Mouse (Mus musculus) midbrain, embryonic 14.5 days (tissue): ENCODE measurements around the gene Pdzk1ip1. TPM values are rescaled to one million over a fixed set of nuclear protein-coding genes. Genes with fewer than 3 reads are reported as not detected.
A peak's percentile ranks its signal among the peaks of the same experiment; 100 is the strongest.

ENCODE experiments used
- ATAC-seq: fragments of 200-750 bp; cut with Nextera tagmentation; 2 replicates; pipeline ENCODE4 v1.8.0; 2017; ENCODE audit warnings: moderate number of reproducible peaks, moderate library complexity; ENCODE audit not compliant: low FRiP score, low TSS enrichment
- DNase-seq: peaks from one replicate; pipeline ENCODE4 v3.0.0-alpha.2; 2015
- H3K27ac ChIP-seq: fragments of 300-500 bp; sonication (generic); replicated peaks from 2 replicates; pipeline ENCODE4 v1.5.1; 2014; ENCODE audit warnings: mild to moderate bottlenecking, low read depth, low read length, moderate library complexity
- H3K27me3 ChIP-seq: fragments of 300-500 bp; sonication (generic); 2 replicates; pipeline ENCODE4 v1.6.1; 2014; ENCODE audit warnings: low read length, control low read depth, mixed read lengths; ENCODE audit not compliant: control insufficient read depth, insufficient read depth
- H3K36me3 ChIP-seq: fragments of 300-500 bp; sonication (generic); 2 replicates; pipeline ENCODE4 v1.6.1; 2014; ENCODE audit warnings: low read length, control low read depth; ENCODE audit not compliant: control insufficient read depth, insufficient read depth
- H3K4me1 ChIP-seq: fragments of 300-500 bp; sonication (generic); 2 replicates; pipeline ENCODE4 v1.6.1; 2014; ENCODE audit warnings: mild to moderate bottlenecking, antibody characterized with exemption, low read length, control low read depth; ENCODE audit not compliant: control insufficient read depth, insufficient read depth
- H3K4me2 ChIP-seq: fragments of 300-500 bp; sonication (generic); 2 replicates; pipeline ENCODE4 v1.6.1; 2014; ENCODE audit warnings: mild to moderate bottlenecking, low read length, moderate library complexity
- H3K4me3 ChIP-seq: fragments of 300-500 bp; sonication (generic); replicated peaks from 2 replicates; pipeline ENCODE4 v1.5.1; 2014; ENCODE audit warnings: low read depth, low read length
- H3K9ac ChIP-seq: fragments of 300-500 bp; sonication (generic); replicated peaks from 2 replicates; pipeline ENCODE4 v1.6.1; 2014; ENCODE audit warnings: mild to moderate bottlenecking, low read length, moderate library complexity
- H3K9me3 ChIP-seq: fragments of 300-500 bp; sonication (generic); 2 replicates; pipeline ENCODE4 v1.6.1; 2016; ENCODE audit warnings: low read length, control low read depth, mixed read lengths; ENCODE audit not compliant: control insufficient read depth
- WGBS: fragments of 180-500 bp; shearing (Covaris S2); extraction: QIAGEN DNeasy Blood & Tissue Kit; methylation state at CpG from one replicate; pipeline ENCODE4 v1.1.7; 2014; 5-methylcytosine and 5-hydroxymethylcytosine counted together
- polyA plus RNA-seq: library from polyadenylated mRNA; unstranded; fragments of >200 nt; fragmentation: Nextera tagmentation; extraction: Ambion mirVana; gene quantifications from 2 replicates; pipeline ENCODE4 v1.2.1, GENCODE M21; 2014

Pdzk1ip1 gene
- polyA plus RNA-seq, 1 experiment from 2014 or later: 4.5 TPM

DNA sequence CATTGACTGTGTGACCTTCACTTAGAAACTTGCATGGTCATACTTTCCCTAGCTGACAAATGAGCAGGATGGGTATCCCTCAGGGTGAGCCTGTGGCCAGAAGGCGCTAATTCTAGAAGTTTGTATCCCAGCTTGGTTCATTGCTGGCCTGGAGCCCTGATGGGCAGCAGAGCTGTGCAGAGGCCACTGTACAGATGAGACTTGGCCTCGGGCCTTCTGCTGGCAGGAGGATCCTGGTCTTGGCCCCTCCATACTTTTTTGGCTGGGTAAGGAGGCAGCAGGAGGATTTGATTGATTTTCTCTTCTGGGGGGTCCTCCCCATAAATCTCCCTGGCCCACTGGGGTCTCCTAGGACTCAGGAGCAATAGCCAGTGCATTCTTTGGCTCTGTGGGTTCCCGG is 5.5 kb upstream of the Pdzk1ip1 start:
- Histone ChIP-seq H3K27ac (no peak overlapping the region), H3K36me3 (no peaks in the 10 kb centered on the region), H3K27me3 (peaks cover 3% of the 10 kb centered on the region; the same call in 1 of the 2 replicates), H3K4me3 (no peak overlapping the region), H3K9ac (no peak overlapping the region), H3K9me3 (no peaks in the 10 kb centered on the region), H3K4me1 (peaks cover 19% of the 10 kb centered on the region), H3K4me2 (no peak overlapping the region)
- 87% methylated on average over 3 of the region's 3 CpGs for WGBS
- no peak for ATAC-seq
- DNase-seq: no peak

- Histone ChIP-seq H3K36me3 (no peaks in the 10 kb centered on the region), H3K9ac (no peak overlapping the region), H3K27ac (no peak overlapping the region), H3K4me1 (no peaks in the 10 kb centered on the region), H3K9me3 (no peaks in the 10 kb centered on the region), H3K4me3 (no peak overlapping the region), H3K4me2 (no peak overlapping the region), H3K27me3 (peaks cover 6% of the 10 kb centered on the region; the same call in 1 of the 2 replicates)
- ATAC-seq (no peak), DNase-seq (peak; percentile 81)
- WGBS: 24% methylated on average over 6 of the region's 6 CpGs
Measured at GRCm38 (mm10) chr4:115085522-115086095, 2.9 kb upstream of the Pdzk1ip1 start.

- WGBS: 63% methylated on average over 4 of the region's 4 CpGs
- DNase-seq (no peak), ATAC-seq (no peak)
- Histone ChIP-seq H3K9ac (no peak overlapping the region), H3K4me2 (no peak overlapping the region), H3K9me3 (no peaks in the 10 kb centered on the region), H3K4me3 (no peak overlapping the region), H3K27ac (no peak overlapping the region), H3K4me1 (no peaks in the 10 kb centered on the region), H3K27me3 (peaks cover 6% of the 10 kb centered on the region; the same call in 1 of the 2 replicates), H3K36me3 (no peaks in the 10 kb centered on the region)
Measured at GRCm38 (mm10) chr4:115086257-115086656, 2.3 kb upstream of the Pdzk1ip1 start.

DNA sequence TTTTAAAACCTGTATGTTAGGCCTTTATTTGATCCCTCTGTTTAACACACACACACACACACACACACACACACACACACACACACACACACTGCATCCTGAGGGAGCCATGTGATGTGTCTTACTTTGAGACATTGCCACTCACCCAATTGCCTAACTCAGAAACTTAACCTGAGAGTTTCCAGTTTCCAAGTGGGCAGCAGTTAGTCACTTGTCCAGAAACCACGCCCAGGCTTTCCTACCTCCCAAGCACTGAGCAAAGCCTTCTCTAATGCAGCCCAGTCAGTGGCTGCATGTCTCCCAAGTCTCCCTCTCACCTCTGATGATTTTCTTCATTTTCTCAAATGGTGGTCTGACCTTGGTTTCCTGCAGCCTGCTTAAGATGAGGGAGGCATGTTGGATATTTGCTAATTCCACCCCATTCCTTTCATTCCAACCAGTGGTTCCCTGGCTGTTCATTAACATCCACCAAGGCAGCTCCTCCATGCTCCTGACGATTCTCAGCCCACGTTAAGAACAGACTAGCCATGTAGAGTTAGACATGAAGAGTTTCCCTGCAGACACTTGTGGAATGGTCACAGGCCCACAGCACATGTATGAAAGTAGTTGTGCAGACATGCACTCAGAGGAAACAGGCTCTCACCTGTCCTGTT is 1.6 kb upstream of the Pdzk1ip1 start:
- peaks cover 6% of the 10 kb centered on the region; the same call in 1 of the 2 replicates for H3K27me3 ChIP-seq

GRCm38 (mm10) chr4:115090592-115090991 is 2.1 kb downstream of the Pdzk1ip1 start:
- Histone ChIP-seq H3K9ac (no peak overlapping the region), H3K36me3 (no peaks in the 10 kb centered on the region), H3K4me2 (no peak overlapping the region), H3K9me3 (no peaks in the 10 kb centered on the region), H3K27me3 (peaks cover 6% of the 10 kb centered on the region; the same call in 1 of the 2 replicates), H3K4me3 (no peak overlapping the region), H3K27ac (no peak overlapping the region), H3K4me1 (peaks cover under 1% of the 10 kb centered on the region; the same call in 1 of the 2 replicates)
- DNase-seq (no peak), ATAC-seq (no peak)
- 72% methylated on average over 2 of the region's 2 CpGs for WGBS

More for the DNA sequence above, 1.6 kb upstream of the Pdzk1ip1 start:
- DNase-seq (no peak), ATAC-seq (no peak)
- Histone ChIP-seq H3K36me3 (no peaks in the 10 kb centered on the region), H3K4me3 (no peak overlapping the region), H3K4me2 (no peak overlapping the region), H3K27ac (no peak overlapping the region), H3K4me1 (no peaks in the 10 kb centered on the region), H3K9me3 (no peaks in the 10 kb centered on the region), H3K9ac (no peak overlapping the region)
- WGBS: 66% methylated on average over 3 of the region's 3 CpGs

DNA sequence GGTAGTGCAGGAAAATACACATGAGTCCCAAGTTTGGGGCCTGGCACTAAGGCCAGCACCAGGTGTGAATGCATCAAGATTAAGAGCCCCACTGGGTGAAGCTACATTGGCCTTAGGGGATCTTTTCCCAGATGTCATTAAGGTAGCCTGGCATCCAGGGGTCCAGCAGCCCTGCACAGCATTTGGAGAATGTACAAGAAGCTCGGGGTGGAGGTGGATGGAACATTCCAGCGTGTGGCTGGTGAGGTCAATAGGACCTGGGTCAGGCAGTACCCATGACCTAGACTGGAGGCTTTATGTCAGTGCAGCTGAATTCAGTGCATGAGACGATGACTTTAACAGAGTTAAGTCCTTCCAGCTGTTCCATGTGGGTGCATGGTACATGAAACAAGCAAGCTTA is 3.3 kb downstream of the Pdzk1ip1 start:
- no peaks in the 10 kb centered on the region for H3K9me3 ChIP-seq
- peaks cover 8% of the 10 kb centered on the region for H3K27me3 ChIP-seq
- no peak overlapping the region for H3K4me2 ChIP-seq
- DNase-seq: no peak
- ATAC-seq: no peak
- 84% methylated on average over 3 of the region's 3 CpGs for WGBS
- H3K27ac ChIP-seq: no peak overlapping the region
- H3K4me3 ChIP-seq: no peak overlapping the region
- H3K4me1 ChIP-seq: peaks cover 7% of the 10 kb centered on the region; the same call in 1 of the 2 replicates
- H3K36me3 ChIP-seq: no peaks in the 10 kb centered on the region
- no peak overlapping the region for H3K9ac ChIP-seq

- Histone ChIP-seq H3K9ac (no peak overlapping the region), H3K36me3 (no peaks in the 10 kb centered on the region), H3K9me3 (no peaks in the 10 kb centered on the region), H3K4me1 (peaks cover 11% of the 10 kb centered on the region; the same call in 1 of the 2 replicates), H3K27me3 (peaks cover 2% of the 10 kb centered on the region; the same call in 1 of the 2 replicates), H3K27ac (no peak overlapping the region), H3K4me2 (no peak overlapping the region), H3K4me3 (no peak overlapping the region)
- WGBS: 73% methylated on average over 4 of the region's 4 CpGs
- DNase-seq (no peak), ATAC-seq (no peak)
Measured at GRCm38 (mm10) chr4:115093331-115093864, 4.9 kb downstream of the Pdzk1ip1 start.

GRCm38 (mm10) chr4:115094056-115094455 is 5.5 kb downstream of the Pdzk1ip1 start:
- peaks cover 11% of the 10 kb centered on the region; the same call in 1 of the 2 replicates for H3K4me1 ChIP-seq
- ATAC-seq (no peak), DNase-seq (no peak)
- H3K27me3 ChIP-seq: peaks cover 2% of the 10 kb centered on the region; the same call in 1 of the 2 replicates
- H3K9ac ChIP-seq: no peak overlapping the region
- no peaks in the 10 kb centered on the region for H3K36me3 ChIP-seq
- no peak overlapping the region for H3K27ac ChIP-seq
- no peak overlapping the region for H3K4me3 ChIP-seq
- no peak overlapping the region for H3K4me2 ChIP-seq
- no peaks in the 10 kb centered on the region for H3K9me3 ChIP-seq
- 85% methylated on average over 2 of the region's 2 CpGs for WGBS
